Comparison of ENCODE assay signal across 8 mouse cellular contexts in genomic region chr12:51347988-51348697, GRCm38 (mm10). TPM values are rescaled to one million over a fixed set of nuclear protein-coding genes. Genes with fewer than 3 reads are reported as not detected.
DNase-seq lines count a peak whose midpoint lies in the region; ATAC-seq and TF ChIP-seq lines count a peak whose summit lies in the region.

TSS of gene G2e3 (plus strand) at chr12:51348061.

- peak within 1 kb of the TSS; percentile 69 for H3K4me2 ChIP-seq in heart, embryonic 12.5 days
- H3K4me2 ChIP-seq in kidney, postnatal 0 days (ENCODE audit: low read length), result peak within 1 kb of the TSS; percentile 77
- H3K4me2 ChIP-seq in liver, embryonic 11.5 days, result peak within 1 kb of the TSS; percentile 81
- H3K4me2 ChIP-seq in stomach, embryonic 14.5 days (replicated peaks; ENCODE audit: low read depth, low read length), result peak within 1 kb of the TSS; percentile 27

- H3K9ac ChIP-seq in heart, embryonic 12.5 days, result peak within 1 kb of the TSS; percentile 82
- H3K9ac ChIP-seq in kidney, postnatal 0 days (ENCODE audit: low read depth, low read length), result peak within 1 kb of the TSS; percentile 82
- peak within 1 kb of the TSS; percentile 97 for H3K9ac ChIP-seq in liver, embryonic 11.5 days (ENCODE audit: low read depth, low read length)
- H3K9ac ChIP-seq in stomach, embryonic 14.5 days (replicated peaks; ENCODE audit: low read depth, low read length), result peak within 1 kb of the TSS; percentile 78

- WGBS in heart, embryonic 12.5 days, result under 1% methylated on average over 70 of the region's 70 CpGs
- WGBS in kidney, postnatal 0 days, result under 1% methylated on average over 70 of the region's 70 CpGs
- WGBS in liver, embryonic 11.5 days, result under 1% methylated on average over 70 of the region's 70 CpGs
- whole genome bisulfite sequencing in stomach, embryonic 14.5 days, result under 1% methylated on average over 70 of the region's 70 CpGs

- DNase-seq in CD4-positive helper T cell, adult 2 months (ENCODE audit: low read depth, low spot score), result peak; percentile 89
- peak; percentile 81 for DNase-seq in brain, embryonic 18.5 days (ENCODE audit: low read depth, low spot score)
- DNase-seq in kidney, postnatal 0 days (ENCODE audit: low spot score), result peak; percentile 96
- peak; percentile 93 for DNase-seq in liver, embryonic 11.5 days (ENCODE audit: low spot score)
- DNase-seq in naive thymus-derived CD4-positive, alpha-beta T cell, adult 2 months (ENCODE audit: low read depth), result peak; percentile 83

- ATAC-seq in erythroid progenitor cell, adult 5-6 weeks (replicated peaks; ENCODE audit: low FRiP score, poor library complexity, severe bottlenecking), result peak; percentile 92
- peak; percentile 97 for ATAC-seq in heart, embryonic 12.5 days (ENCODE audit: insufficient number of reproducible peaks, low FRiP score)
- peak; percentile 98 for ATAC-seq in kidney, postnatal 0 days (replicated peaks; ENCODE audit: low FRiP score, low read depth)
- ATAC-seq in liver, embryonic 11.5 days (replicated peaks; ENCODE audit: low FRiP score), result peak; percentile 92
- peak; percentile 98 for ATAC-seq in stomach, embryonic 14.5 days (ENCODE audit: insufficient number of reproducible peaks, insufficient read depth, low FRiP score, low read depth)

- H3K9me3 ChIP-seq in heart, embryonic 12.5 days (replicated peaks), result no peaks in the 10 kb centered on the region
- no peaks in the 10 kb centered on the region for H3K9me3 ChIP-seq in kidney, postnatal 0 days (replicated peaks; ENCODE audit: low read length)
- H3K9me3 ChIP-seq in liver, embryonic 11.5 days (ENCODE audit: control insufficient read depth, low read length), result no peaks in the 10 kb centered on the region
- no peaks in the 10 kb centered on the region for H3K9me3 ChIP-seq in stomach, embryonic 14.5 days (ENCODE audit: control insufficient read depth, low read depth, low read length)

- peaks cover 2% of the 10 kb centered on the region; the same call in 1 of the 2 replicates for H3K4me1 ChIP-seq in heart, embryonic 12.5 days (replicated peaks)
- 0 out of 2 replicates have a peak, but pooled peaks cover 5% of the 10 kb centered on the region for H3K4me1 ChIP-seq in kidney, postnatal 0 days (replicated peaks; ENCODE audit: insufficient read depth, low read length)
- peaks cover 3% of the 10 kb centered on the region; the same call in 1 of the 2 replicates for H3K4me1 ChIP-seq in liver, embryonic 11.5 days (replicated peaks; ENCODE audit: control insufficient read depth, insufficient read depth, low read length)
- 0 out of 2 replicates have a peak, but pooled peaks cover 5% of the 10 kb centered on the region for H3K4me1 ChIP-seq in stomach, embryonic 14.5 days (ENCODE audit: control insufficient read depth, insufficient read depth, low read length)

- H3K27ac ChIP-seq in heart, embryonic 12.5 days (ENCODE audit: poor library complexity, severe bottlenecking), result peak within 1 kb of the TSS; percentile 88
- peak within 1 kb of the TSS; percentile 86 for H3K27ac ChIP-seq in kidney, postnatal 0 days
- peak within 1 kb of the TSS; percentile 90 for H3K27ac ChIP-seq in liver, embryonic 11.5 days (ENCODE audit: low read depth, low read length)
- H3K27ac ChIP-seq in stomach, embryonic 14.5 days (ENCODE audit: low read length), result peak within 1 kb of the TSS; percentile 52

- peak within 1 kb of the TSS; percentile 84 for H3K4me3 ChIP-seq in heart, embryonic 12.5 days
- H3K4me3 ChIP-seq in kidney, postnatal 0 days (replicated peaks; ENCODE audit: low read depth, low read length), result peak within 1 kb of the TSS; percentile 88
- peak within 1 kb of the TSS; percentile 91 for H3K4me3 ChIP-seq in liver, embryonic 11.5 days (ENCODE audit: low read depth, low read length)
- peak within 1 kb of the TSS; percentile 74 for H3K4me3 ChIP-seq in stomach, embryonic 14.5 days (ENCODE audit: low read depth, low read length)

- no peaks in the 10 kb centered on the region for H3K27me3 ChIP-seq in heart, embryonic 12.5 days (replicated peaks)
- H3K27me3 ChIP-seq in kidney, postnatal 0 days (ENCODE audit: insufficient read depth, low read length), result no peaks in the 10 kb centered on the region
- H3K27me3 ChIP-seq in liver, embryonic 11.5 days (replicated peaks; ENCODE audit: control insufficient read depth, insufficient read depth, low read length), result no peaks in the 10 kb centered on the region
- H3K27me3 ChIP-seq in stomach, embryonic 14.5 days (ENCODE audit: control insufficient read depth, insufficient read depth, low read length), result no peaks in the 10 kb centered on the region

- H3K36me3 ChIP-seq in heart, embryonic 12.5 days, result peaks cover 14% of the 10 kb centered on the region
- H3K36me3 ChIP-seq in kidney, postnatal 0 days (ENCODE audit: insufficient read depth, low read length), result 0 out of 2 replicates have a peak, but pooled peaks cover 2% of the 10 kb centered on the region
- H3K36me3 ChIP-seq in liver, embryonic 11.5 days (ENCODE audit: control insufficient read depth, insufficient read depth, low read length), result peaks cover 6% of the 10 kb centered on the region
- peaks cover 13% of the 10 kb centered on the region for H3K36me3 ChIP-seq in stomach, embryonic 14.5 days (ENCODE audit: control insufficient read depth, insufficient read depth, low read length)

- TF ChIP-seq CTCF in kidney, postnatal 0 days (IDR thresholded peaks at IDR 0.05; ENCODE audit: low read depth), result no peak

RNA-seq across cellular contexts. Expression of gene G2e3, which starts in this region (rescaled TPM):
- 38.9 and 68.3 TPM in 2 replicates for total RNA-seq in erythroid progenitor cell, adult 5-6 weeks (2015; ENCODE audit: low replicate concordance)
- 102 and 109 TPM in 2 replicates for total RNA-seq in erythroid progenitor cell, adult 5-6 weeks (2017; ENCODE audit: low replicate concordance)
- 22.6 and 25.0 TPM in 2 replicates for polyA plus RNA-seq in heart, embryonic 12.5 days (2016; fragmentation: Nextera tagmentation; extraction: Ambion mirVana)
- 19.0 and 19.6 TPM in 2 replicates for polyA plus RNA-seq in kidney, postnatal 0 days (2015; fragmentation: Nextera tagmentation; extraction: Ambion mirVana)
- polyA plus RNA-seq in liver, embryonic 11.5 days (2014; fragmentation: Nextera tagmentation; extraction: Ambion mirVana), result 28.6 and 31.7 TPM in 2 replicates
- polyA plus RNA-seq in stomach, embryonic 14.5 days (2014; fragmentation: Nextera tagmentation; extraction: Ambion mirVana), result 38.0 and 39.9 TPM in 2 replicates

Comparison
In these comparisons a context has a peak if more than half of its experiments do, and no peak if none do; other contexts are left out.
1. Peak in every context shown above with its lines: DNase-seq, ATAC-seq, H3K4me3 ChIP-seq and H3K27ac ChIP-seq.
2. H3K4me2 ChIP-seq: peak in every context shown above with its lines; median percentile 81 in liver, embryonic 11.5 days; 77 in kidney, postnatal 0 days; 69 in heart, embryonic 12.5 days; 27 in stomach, embryonic 14.5 days.